Mouse (Mus musculus): ENCODE measurements around the gene Slfn9. TPM values are rescaled to one million over a fixed set of nuclear protein-coding genes. Genes with fewer than 3 reads are reported as not detected.
"Not testable (repeated sequence)": the region's sequence is repeated elsewhere in the genome, so short reads cannot be mapped to it uniquely, and the experiment has no call there.

Gene Slfn9
- polyA plus RNA-seq (2015; fragmentation: Nextera tagmentation; extraction: Ambion mirVana): 35.5 and 37.9 TPM in 2 replicates

DNA sequence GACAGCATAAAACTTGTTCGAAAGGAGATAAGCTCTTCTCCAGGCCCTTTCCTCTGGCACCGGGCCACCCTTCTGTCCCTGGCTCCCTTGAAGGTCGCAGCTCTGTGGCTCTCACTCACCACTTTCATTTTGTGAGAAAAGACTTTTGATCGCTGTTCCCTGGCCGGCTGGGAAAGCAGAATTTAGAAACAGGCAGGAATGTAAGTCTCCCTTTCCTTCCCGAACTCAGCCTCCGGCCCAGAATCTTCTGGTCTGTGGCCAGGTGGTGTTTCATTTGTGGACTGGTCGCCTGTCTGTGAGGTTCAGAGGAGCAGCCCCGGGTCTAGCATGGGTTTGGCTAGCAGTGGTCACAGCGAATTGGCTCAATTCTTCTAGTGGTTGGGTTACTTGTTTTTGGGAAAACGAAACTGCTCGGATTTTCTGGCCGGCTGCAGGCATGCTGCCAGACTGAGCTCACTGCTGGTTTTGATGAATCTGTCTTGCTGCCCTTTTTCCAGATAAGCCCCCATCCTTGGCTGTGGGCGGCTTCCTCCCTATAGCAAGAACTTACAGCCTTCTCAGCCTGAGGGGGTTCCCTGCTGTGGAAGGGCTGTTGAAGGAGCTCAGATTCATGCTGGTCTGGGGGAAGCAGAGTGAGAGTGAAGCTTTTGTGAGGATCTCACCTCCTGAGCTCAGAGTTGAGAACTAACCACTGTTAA is at the start of gene Slfn9:
Slfn9 (minus strand) TSS at position 362 of the 698 bp plus-strand sequence.
- Histone ChIP-seq H3K9me3 (no peaks in the 10 kb centered on the region), H3K27ac (peak within 1 kb of the TSS; percentile 83), H3K9ac (peak within 1 kb of the TSS; percentile 63), H3K4me1 (peaks cover 18% of the 10 kb centered on the region), H3K4me3 (peak within 1 kb of the TSS; percentile 53), H3K36me3 (peaks cover 7% of the 10 kb centered on the region; the same call in 1 of the 2 replicates), H3K4me2 (peak within 1 kb of the TSS; percentile 81), H3K27me3 (no peaks in the 10 kb centered on the region)
- 3% methylated on average over 14 of the region's 14 CpGs for WGBS
- ATAC-seq (ENCODE audit: borderline replicate concordance, extremely low read depth, low FRiP score, low TSS enrichment): peak; percentile 27; the same call in 1 of the 2 replicates

DNA sequence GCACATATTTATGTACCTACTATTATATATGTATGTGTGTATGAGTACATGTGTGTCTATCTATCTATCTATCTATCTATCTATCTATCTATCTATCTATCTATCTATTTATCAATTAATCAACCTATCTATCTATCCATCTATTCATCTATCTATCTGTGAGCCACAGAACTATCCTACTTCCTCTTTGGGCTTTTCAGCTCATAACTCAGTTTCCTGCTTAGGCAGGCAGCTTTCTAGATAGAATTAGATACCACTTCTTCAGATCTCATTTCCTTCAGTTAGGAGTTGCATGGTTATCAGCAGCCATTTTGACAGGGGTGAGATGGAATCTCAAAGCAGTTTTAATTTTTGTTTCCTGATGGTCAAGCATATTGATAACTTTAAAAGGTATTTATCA is 49.4 kb upstream of the Slfn9 start:
- Histone ChIP-seq H3K4me2 (no peak overlapping the region), H3K27ac (no peak overlapping the region), H3K4me3 (no peak overlapping the region), H3K4me1 (no peaks in the 10 kb centered on the region), H3K36me3 (no peaks in the 10 kb centered on the region), H3K9me3 (no peaks in the 10 kb centered on the region), H3K9ac (no peak overlapping the region), H3K27me3 (no peaks in the 10 kb centered on the region)
- no peak for ATAC-seq (ENCODE audit: borderline replicate concordance, extremely low read depth, low FRiP score, low TSS enrichment)

DNA sequence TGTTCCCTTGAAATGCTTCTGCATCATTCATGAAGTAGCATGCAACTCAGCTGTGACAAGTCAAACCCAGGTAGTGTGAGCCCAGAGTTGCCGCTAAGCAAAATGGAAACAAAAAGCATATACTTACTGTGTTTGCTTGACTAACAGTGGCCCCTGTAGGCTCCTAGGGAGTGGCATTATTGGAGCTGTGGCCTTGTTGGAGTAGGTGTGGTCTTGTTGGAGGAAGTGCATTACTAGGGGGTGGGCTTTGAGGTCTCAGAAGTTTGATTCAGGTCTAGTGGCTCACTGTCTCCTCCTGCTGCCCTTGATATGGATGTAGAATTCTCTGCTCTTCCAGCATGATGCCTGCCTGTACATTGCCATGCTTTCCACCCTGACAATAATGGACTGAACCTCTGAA is 48.7 kb upstream of the Slfn9 start:
- H3K9me3 ChIP-seq: no peaks in the 10 kb centered on the region
- no peaks in the 10 kb centered on the region for H3K27me3 ChIP-seq
- H3K4me1 ChIP-seq: no peaks in the 10 kb centered on the region
- WGBS: 30% methylated on average over 1 of the region's 1 CpGs
- H3K4me2 ChIP-seq: peak overlapping the region; percentile 48
- H3K9ac ChIP-seq: no peak overlapping the region
- ATAC-seq (ENCODE audit: borderline replicate concordance, extremely low read depth, low FRiP score, low TSS enrichment): no peak
- H3K4me3 ChIP-seq: peak overlapping the region; percentile 15; the same call in 1 of the 2 replicates
- no peaks in the 10 kb centered on the region for H3K36me3 ChIP-seq
- H3K27ac ChIP-seq: no peak overlapping the region

DNA sequence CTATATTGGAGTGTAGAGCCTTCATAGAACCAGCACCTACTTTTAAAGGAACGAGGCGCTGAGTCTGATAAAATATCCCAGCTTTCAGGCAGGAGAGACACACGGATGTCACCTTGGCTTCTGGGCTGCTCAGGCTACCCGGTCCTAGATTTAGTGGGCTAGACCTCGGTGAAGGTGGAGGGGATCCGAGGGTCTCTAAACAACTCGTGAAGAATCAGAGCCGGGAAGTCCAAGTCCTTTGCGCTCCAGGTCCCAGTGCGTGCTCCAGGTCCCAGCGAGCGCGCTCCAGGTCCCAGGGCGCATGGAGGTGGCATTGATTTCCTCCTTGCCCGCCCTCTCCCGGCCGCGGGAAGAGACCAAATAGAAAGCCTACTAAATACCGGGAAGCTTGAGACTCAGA is 48.2 kb upstream of the Slfn9 start:
- peak overlapping the region; percentile 48 for H3K4me2 ChIP-seq
- 10% methylated on average over 19 of the region's 19 CpGs for WGBS
- H3K9me3 ChIP-seq: no peaks in the 10 kb centered on the region
- no peak overlapping the region for H3K9ac ChIP-seq
- peak overlapping the region; percentile 15; the same call in 1 of the 2 replicates for H3K4me3 ChIP-seq
- H3K36me3 ChIP-seq: no peaks in the 10 kb centered on the region
- H3K4me1 ChIP-seq: no peaks in the 10 kb centered on the region
- ATAC-seq (ENCODE audit: borderline replicate concordance, extremely low read depth, low FRiP score, low TSS enrichment): no peak
- H3K27ac ChIP-seq: no peak overlapping the region
- no peaks in the 10 kb centered on the region for H3K27me3 ChIP-seq

DNA sequence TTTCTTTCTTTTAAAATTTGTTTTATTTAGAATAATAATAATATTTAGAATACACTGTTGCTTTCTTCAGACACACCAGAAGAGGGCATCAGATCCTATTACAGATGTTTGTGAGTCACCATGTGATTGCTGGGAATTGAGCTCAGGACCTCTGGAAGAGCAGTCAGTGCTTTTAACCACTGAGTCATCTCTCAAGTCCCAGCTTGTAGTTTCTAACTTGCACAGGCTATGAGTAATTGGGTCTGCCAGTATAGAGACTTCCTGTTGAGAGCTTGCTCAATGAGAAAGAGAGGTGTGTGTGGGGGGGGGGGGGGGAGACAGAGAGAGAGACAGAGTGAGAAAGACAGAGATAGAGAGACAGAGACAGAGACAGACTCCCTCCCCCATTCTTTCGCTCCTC is 47.5 kb upstream of the Slfn9 start:
- Histone ChIP-seq H3K9ac (no peak overlapping the region), H3K27me3 (no peaks in the 10 kb centered on the region), H3K27ac (no peak overlapping the region), H3K4me1 (no peaks in the 10 kb centered on the region), H3K4me2 (no peak overlapping the region; the same call in 1 of the 2 replicates), H3K36me3 (no peaks in the 10 kb centered on the region), H3K4me3 (no peak overlapping the region), H3K9me3 (no peaks in the 10 kb centered on the region)
- 43% methylated on average over 1 of the region's 1 CpGs for WGBS
- no peak for ATAC-seq (ENCODE audit: borderline replicate concordance, extremely low read depth, low FRiP score, low TSS enrichment)

DNA sequence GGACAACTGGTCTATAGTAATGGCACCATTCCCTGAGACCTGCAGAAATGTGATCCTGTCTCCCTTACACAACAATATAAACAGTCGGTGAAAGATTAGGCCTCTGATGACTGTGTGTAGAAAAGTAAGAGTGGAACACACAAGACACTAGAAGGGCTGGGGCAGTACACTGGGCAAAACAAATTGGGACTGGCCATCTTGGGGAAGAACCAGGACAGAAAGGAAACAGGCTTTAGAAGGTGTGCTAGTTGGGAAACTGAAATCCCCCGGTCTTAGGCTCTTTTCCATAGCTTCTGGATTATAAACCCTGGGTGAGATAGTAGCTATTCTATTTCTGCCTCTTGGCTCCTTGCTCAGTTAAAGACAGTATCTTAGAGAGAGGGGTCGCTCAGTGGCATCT is 47.1 kb upstream of the Slfn9 start:
- WGBS: 73% methylated on average over 3 of the region's 3 CpGs
- not testable (repeated sequence) for H3K27me3 ChIP-seq; H3K4me2 ChIP-seq; H3K27ac ChIP-seq; H3K4me3 ChIP-seq; H3K9me3 ChIP-seq; H3K9ac ChIP-seq; H3K36me3 ChIP-seq; H3K4me1 ChIP-seq; ATAC-seq (ENCODE audit: borderline replicate concordance, extremely low read depth, low FRiP score, low TSS enrichment)

DNA sequence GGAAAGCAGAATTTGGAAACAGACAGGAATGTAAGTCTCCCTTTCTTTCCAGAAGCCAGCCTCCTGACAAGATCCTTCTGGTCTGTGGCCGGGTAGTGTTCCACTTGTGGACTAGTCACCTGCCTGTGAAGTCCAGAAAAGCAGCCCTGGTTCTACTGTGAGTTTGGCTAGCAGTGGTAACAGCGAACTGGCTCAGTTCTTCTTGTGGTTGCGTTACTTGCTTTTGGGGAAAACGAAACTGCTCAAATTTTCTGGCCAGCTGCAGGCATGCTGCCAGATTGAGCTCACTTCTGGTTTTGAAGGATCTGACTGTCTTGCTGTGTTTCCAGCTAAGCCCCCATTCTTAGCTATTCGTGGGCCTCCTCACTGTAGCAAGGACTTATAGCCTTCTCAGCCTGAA is 29.0 kb upstream of the Slfn9 start, which contains the start of gene Slfn8:
Slfn8 (minus strand) TSS at position 190 of the 400 bp plus-strand sequence.
- WGBS: 57% methylated on average over 5 of the region's 5 CpGs
- H3K27me3 ChIP-seq: no peaks in the 10 kb centered on the region
- H3K9me3 ChIP-seq: no peaks in the 10 kb centered on the region
- no peaks in the 10 kb centered on the region for H3K36me3 ChIP-seq
- H3K4me2 ChIP-seq: 0 out of 2 replicates have a peak within 1 kb of the TSS, but pooled peaks have one; percentile 5
- H3K4me3 ChIP-seq: no peak within 1 kb of the TSS
- no peaks in the 10 kb centered on the region for H3K4me1 ChIP-seq
- no peak within 1 kb of the TSS for H3K27ac ChIP-seq
- no peak for ATAC-seq (ENCODE audit: borderline replicate concordance, extremely low read depth, low FRiP score, low TSS enrichment)
- H3K9ac ChIP-seq: no peak within 1 kb of the TSS

DNA sequence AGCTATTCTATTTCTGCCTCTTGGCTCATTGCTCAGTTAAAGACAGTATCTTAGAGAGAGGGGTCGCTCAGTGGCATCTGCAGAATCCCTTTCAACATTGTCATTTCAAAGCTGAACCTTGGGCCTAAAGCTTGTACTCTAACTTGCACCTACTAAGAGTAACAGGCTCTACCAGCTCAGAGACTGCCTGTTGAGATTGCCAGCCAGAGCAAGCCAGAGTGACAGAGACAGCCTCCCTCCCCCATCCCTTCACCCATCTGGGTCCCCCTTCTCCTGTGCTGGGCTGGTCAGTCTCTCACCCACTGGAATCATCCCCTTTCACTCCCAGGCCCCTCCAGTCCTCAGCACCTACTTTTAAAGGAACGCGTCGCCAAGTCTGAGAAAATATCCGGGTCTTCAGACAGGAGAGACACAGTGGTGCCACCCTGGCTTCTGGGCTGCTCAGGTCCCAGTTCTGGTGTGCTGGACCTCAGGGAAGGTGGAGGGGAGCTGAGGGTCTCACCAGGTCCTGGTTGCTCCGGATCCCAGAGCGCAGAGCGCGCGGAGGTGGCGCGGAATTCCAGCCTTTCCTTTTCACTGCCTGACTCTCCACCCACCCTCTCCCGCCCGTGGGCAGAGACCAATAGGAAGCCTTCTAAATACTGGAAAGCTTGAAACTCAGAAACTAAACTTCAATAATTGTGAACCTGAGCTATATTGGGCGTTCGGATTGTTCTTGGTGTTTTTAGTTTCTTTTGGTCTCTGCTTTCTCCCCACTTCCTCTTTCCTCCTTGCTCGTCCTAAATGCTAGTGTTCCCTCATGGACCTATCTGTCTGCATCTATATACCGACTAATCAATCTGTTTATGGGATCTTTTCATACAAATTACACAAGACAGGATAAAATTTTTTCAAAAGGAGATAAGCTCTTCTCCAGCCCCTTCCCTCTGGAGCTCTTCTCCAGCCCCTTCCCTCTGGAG is 28.2 kb upstream of the Slfn9 start:
- H3K9ac ChIP-seq; H3K27ac ChIP-seq; H3K9me3 ChIP-seq; H3K4me1 ChIP-seq; H3K27me3 ChIP-seq; ATAC-seq (ENCODE audit: borderline replicate concordance, extremely low read depth, low FRiP score, low TSS enrichment); H3K4me3 ChIP-seq; H3K36me3 ChIP-seq: not testable (repeated sequence)
- 0 out of 2 replicates have a peak overlapping the region, but pooled peaks have one; percentile 5 for H3K4me2 ChIP-seq
- WGBS: 71% methylated on average over 18 of the region's 18 CpGs

DNA sequence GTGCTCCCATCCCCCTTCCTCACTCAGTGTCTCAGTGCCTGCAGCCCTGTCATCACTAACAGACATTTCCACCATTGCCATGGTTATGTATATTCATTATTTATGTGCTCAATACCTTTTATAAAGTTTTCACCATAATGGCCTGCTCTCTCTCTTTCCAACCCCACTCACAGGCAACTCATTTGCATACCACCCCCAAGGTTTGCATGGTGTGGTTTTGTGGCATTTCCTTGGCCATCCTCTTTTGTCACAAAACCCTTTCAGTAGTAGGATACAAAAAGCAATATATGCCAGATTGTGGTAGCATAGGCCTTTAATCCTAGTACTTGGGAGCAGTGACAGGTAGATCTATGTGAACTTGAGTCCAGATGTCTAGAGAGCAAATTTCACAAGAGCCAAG is 24.5 kb upstream of the Slfn9 start:
- H3K27me3 ChIP-seq: no peaks in the 10 kb centered on the region
- H3K4me3 ChIP-seq: no peak overlapping the region
- no peaks in the 10 kb centered on the region for H3K9me3 ChIP-seq
- H3K36me3 ChIP-seq: no peaks in the 10 kb centered on the region
- no peak for ATAC-seq (ENCODE audit: borderline replicate concordance, extremely low read depth, low FRiP score, low TSS enrichment)
- no peak overlapping the region for H3K9ac ChIP-seq
- no peak overlapping the region for H3K4me2 ChIP-seq
- H3K27ac ChIP-seq: no peak overlapping the region
- no peaks in the 10 kb centered on the region for H3K4me1 ChIP-seq

DNA sequence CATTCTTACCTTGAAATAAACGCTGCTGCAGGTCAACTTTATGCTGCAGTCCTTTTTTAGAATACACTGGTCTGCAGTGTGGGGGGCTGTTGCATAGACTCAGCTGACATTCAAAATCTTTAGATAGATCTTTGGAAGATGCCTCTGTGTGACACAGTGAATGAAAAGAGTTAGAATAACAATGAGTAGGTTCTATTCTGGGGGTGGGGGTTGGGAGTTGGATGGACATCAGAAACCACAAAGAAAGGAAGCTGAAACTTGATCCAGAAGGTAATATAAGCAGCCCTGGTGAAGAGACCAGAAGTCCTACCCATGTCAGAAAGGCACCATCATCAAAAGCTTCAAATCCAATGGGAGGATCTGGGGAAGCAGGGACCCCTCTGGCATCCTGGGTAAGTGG is 21.7 kb upstream of the Slfn9 start:
- Histone ChIP-seq H3K9me3 (no peaks in the 10 kb centered on the region), H3K27ac (no peak overlapping the region), H3K36me3 (no peaks in the 10 kb centered on the region), H3K4me3 (no peak overlapping the region), H3K27me3 (no peaks in the 10 kb centered on the region), H3K9ac (no peak overlapping the region), H3K4me2 (no peak overlapping the region), H3K4me1 (no peaks in the 10 kb centered on the region)
- ATAC-seq (ENCODE audit: borderline replicate concordance, extremely low read depth, low FRiP score, low TSS enrichment): no peak
- 73% methylated on average over 1 of the region's 1 CpGs for WGBS

DNA sequence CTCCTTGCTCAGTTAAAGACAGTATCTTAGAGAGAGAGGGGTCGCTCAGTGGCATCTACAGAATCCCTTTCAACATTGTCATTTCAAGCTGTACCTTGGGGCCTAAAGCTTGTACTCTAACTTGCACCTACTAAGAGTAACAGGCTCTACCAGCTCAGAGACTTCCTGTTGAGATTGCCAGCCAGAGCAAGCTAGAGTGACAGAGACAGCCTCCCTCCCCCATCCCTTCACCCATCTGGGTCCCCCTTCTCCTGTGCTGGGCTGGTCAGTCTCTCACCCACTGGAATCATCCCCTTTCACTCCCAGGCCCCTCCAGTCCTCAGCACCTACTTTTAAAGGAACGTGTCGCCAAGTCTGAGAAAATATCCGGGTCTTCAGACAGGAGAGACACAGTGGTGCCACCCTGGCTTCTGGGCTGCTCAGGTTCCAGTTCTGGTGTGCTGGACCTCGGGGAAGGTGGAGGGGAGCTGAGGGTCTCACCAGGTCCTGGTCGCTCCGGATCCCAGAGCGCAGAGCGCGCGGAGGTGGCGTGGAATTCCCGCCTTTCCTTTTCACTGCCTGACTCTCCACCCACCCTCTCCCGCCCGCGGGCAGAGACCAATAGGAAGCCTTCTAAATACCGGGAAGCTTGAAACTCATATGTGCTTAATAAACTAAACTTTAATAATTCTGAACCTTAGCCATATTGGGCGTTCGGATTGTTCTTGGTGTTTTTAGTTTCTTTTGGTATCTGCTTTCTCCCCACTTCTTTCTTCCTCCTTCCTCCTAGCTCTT is 831 bp downstream of the Slfn9 start:
- H3K27me3 ChIP-seq, H3K9me3 ChIP-seq: not testable (repeated sequence)
- Histone ChIP-seq H3K4me3 (peak overlapping the region; percentile 53), H3K4me1 (peaks cover 18% of the 10 kb centered on the region), H3K36me3 (peaks cover 10% of the 10 kb centered on the region; the same call in 1 of the 2 replicates), H3K4me2 (peak overlapping the region; percentile 81), H3K27ac (peak overlapping the region; percentile 83), H3K9ac (peak overlapping the region; percentile 63)
- WGBS: 8% methylated on average over 19 of the region's 19 CpGs
- ATAC-seq (ENCODE audit: borderline replicate concordance, extremely low read depth, low FRiP score, low TSS enrichment): peak; percentile 91
